Mouse (Mus musculus): Measurements from ENCODE around the gene Btaf1.
"Not testable (repeated sequence)": the region's sequence is repeated elsewhere in the genome, so short reads cannot be mapped to it uniquely, and the experiment has no call there.

Gene Btaf1

GRCm38 (mm10) chr19:36922936-36923335 lies 2.9 kb upstream of the Btaf1 start:
- no peak for DNase-seq (ENCODE audit: low spot score)

GRCm38 (mm10) chr19:36926553-36927236 lies 816 bp downstream of the Btaf1 start:
- no peak for DNase-seq (ENCODE audit: low spot score)

DNA sequence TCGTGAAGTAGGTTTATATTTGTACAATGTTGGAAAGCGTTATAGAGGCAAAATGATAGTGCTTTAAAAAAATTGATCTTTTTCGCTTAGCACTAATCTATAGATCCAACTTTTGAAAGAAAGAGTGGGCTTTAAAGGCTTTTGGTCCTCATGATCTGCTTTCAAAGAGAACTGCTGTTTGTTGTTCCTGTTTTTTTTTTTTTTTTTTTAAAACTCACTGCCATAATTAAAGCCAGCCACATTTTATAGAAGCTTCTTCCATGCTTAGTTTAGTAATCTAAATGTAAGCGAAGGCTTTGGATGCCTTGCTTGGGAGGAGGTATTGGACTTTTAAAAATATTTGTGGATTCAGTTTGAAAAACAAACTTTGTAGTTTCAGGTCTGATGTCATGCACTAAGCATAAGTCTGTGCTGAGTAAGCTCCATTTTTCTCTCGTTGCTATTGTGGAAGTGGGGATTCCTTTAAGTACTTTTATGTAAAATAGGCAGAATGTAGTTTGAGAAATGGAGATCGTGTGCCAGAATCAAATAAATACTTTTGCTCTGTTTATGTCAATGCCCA lies 2.0 kb downstream of the Btaf1 start:
- no peak for DNase-seq (ENCODE audit: low spot score)

GRCm38 (mm10) chr19:36929816-36930215 lies 3.9 kb downstream of the Btaf1 start:
- DNase-seq (ENCODE audit: low spot score): no peak

DNA sequence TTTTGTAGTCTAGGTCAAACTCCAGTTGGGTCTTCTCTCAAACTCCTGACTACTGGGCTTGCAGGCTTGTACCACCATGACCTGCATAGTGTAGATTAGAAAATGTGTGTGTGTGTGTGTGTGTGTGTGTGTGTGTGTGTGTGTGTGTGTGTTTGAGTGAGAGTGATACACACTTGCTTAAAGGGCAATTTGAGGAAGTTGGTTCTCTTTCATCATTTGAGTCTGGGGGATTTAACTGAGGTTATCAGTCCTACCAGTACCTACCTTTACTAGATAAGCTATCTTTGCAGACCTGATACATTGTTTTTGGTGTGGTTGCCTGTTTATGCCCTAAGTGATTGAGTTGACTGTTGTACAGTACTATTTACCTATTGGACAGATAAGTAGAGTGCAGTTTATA lies 6.2 kb downstream of the Btaf1 start:
- no peak for DNase-seq (ENCODE audit: low spot score)

DNA sequence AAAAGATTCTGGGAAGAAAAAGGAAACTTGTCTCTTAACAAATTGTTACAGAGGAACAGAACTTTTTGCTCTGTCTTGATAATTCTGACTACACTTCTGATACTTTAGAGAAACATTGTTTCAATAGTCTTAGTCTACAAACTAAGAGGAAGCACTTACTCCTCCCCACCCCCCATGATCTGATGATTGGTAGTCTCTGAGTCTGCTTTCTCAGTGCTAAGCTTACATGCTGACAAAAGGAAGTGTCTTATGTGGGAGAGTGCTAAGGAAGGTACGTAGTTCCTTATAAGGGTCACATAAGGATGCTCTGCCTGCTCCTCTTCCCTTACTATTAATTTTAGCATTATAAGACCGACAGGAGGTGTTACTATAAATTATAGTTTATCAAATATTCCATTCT lies 6.7 kb downstream of the Btaf1 start:
- no peak for DNase-seq (ENCODE audit: low spot score)

DNA sequence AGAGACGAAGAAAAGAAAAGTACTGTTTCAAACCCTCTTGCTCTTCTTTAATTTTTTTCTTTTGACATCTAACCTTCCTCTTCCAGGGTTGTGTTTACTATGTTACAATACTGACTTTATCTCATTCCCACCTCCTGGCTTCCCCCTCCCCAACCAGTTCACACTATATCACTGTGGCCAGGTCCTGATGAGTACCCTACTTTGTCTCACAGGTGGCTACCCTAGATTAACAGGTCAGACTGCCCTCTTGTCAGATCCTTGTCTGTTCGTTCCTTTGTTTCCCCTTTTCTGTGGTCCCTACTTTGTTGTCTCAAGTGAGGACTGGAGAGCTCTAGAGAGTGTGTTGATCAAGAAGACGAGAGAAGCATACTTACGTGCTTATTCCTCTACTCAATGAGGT lies 10.4 kb downstream of the Btaf1 start:
- no peak for DNase-seq (ENCODE audit: low spot score)

- no peak for DNase-seq (ENCODE audit: low spot score)
Measured at GRCm38 (mm10) chr19:36938008-36938407, 12.1 kb downstream of the Btaf1 start.

- no peak for DNase-seq (ENCODE audit: low spot score)
Measured at GRCm38 (mm10) chr19:36940064-36940463, 14.2 kb downstream of the Btaf1 start.

DNA sequence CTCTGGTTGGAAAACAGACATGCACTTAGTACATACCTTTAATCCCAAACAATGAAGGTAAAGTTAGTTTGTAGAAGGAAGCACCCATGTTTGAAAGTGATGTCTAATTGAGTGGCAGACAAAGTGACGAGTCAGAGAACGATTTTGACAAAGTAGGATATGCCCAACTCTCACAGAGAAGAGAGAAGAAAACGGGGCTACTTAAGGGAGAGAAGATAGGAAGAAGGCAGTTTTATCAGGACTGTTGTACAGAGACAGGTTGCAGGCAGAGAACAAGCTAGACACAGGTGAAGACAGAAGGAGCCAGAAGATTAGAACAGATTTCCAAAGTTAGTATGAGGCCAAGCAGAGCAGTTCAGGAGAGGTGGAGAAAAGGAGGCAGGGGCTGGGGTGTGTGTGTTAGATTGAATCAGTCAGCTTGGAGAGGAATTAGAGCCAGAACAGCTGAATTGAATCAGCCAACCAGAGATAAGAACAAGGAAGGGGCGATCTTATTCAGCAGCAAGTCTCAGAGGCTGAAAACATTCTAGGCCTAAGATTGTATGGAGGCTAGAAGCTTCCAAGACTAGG lies 27.8 kb downstream of the Btaf1 start:
- DNase-seq (ENCODE audit: low spot score): no peak

DNA sequence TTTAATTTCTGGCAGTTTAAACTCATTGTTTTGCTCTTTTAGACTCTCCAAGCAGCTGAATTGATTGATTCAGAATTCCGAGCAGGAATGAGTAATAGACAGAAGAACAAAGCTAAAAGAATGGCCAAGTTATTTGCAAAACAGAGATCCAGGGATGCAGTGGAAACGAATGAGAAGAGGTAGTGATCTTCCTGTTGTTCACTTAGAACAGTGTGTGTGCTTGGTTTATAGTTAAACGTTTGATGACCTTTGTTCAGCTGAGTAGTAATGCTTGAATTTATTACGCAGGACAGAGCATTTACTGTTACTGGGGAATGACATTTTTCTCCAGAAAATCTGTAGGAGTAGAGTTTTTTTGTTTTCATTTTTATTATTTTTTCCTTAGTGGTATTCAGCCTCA lies 32.5 kb downstream of the Btaf1 start:
- DNase-seq (ENCODE audit: low spot score): no peak

- no peak for DNase-seq (ENCODE audit: low spot score)
Measured at GRCm38 (mm10) chr19:36961320-36961719, 35.4 kb downstream of the Btaf1 start.

- not testable (repeated sequence) for DNase-seq (ENCODE audit: low spot score)
Measured at GRCm38 (mm10) chr19:36962544-36963260, 36.8 kb downstream of the Btaf1 start.

DNA sequence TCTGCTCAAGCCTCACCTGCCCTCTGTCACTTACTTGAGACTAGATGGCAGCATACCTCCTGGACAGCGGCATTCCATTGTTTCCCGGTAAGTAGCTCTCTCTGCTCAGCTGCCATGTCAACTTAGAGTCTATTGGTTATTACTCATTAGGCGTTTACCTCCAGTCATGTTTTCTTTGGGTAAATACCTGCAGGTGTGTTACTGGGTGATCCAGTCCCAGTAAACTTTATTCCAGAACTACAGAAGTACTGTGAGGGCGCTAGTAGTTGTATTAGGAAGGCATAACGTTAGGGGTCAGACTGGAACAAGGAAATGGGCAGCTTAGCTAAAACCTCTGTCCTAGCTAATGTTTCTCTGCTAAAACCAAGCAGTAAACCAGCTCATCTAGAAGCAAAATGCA lies 78.7 kb downstream of the Btaf1 start:
- no peak for DNase-seq (ENCODE audit: low spot score)

DNA sequence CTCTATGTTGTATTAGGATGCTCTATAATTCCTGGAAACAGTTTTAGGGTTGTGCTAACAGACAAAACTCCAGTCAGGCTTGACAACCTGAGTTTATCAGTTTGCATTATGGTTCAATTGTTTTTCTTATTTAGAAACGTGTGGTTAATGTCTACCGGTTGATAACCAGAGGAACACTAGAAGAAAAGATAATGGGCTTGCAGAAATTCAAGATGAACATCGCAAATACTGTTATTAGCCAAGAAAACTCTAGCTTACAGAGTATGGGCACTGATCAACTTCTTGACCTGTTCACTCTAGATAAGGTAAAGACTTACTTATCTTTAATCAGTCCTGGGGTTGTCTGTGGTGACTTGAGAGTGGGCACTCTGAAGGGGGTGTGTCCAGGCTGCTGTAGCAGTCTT lies 84.0 kb downstream of the Btaf1 start:
- no peak for DNase-seq (ENCODE audit: low spot score)

DNA sequence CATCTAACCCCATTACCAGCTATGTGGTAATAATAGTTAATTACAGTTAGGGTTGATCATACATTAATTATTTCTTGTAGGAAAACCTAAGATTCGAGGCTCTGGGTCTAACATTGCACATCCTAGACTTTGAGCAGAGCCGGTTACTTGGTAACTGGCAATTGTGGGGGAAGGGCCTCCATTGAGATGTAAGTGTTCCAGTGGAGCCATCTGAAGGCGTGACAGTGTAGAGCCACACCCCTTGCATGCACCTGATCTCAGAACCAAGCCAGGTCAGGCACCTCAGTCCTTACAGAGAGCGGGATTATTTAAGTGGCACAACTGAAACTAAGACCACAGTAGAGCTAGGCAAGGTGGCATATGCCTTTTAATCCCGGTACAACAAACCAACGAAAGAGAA lies 87.6 kb downstream of the Btaf1 start:
- no peak for DNase-seq (ENCODE audit: low spot score)

DNA sequence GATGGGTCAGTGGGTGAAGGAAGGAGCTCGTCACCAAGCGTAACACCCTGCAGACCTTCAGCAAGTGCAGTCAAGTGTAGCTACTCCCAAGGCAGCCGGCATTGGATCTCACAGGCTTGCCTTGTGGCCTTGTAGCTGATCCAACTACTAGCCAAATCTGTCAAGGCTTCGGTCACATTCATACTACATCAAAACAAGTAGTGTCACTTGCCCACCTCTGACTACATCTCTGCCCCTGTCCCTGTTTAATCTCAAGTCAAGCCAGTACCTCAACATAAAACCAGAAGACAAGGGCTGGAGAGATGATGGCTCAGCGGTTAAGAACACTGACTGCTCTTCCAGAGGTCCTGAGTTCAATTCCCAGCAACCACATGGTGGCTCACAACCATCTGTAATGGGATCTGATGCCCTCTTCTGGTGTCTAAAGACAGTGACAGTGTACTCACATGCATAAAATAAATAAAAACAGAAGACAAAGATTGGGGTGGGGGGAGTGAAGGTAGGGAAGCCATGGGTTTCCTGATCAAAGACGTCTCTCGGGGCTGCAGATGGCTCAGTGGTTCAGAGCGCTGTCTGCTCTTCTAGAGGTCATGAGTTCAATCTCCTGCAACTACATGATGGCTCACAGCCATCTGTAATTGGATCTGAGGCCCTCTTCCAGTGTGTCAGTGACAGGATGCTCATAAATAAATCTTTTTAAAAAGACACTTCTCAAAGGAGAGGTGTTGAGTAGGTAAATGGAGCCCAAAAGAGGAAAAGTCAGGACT lies 88.5 kb downstream of the Btaf1 start:
- no peak for DNase-seq (ENCODE audit: low spot score)

DNA sequence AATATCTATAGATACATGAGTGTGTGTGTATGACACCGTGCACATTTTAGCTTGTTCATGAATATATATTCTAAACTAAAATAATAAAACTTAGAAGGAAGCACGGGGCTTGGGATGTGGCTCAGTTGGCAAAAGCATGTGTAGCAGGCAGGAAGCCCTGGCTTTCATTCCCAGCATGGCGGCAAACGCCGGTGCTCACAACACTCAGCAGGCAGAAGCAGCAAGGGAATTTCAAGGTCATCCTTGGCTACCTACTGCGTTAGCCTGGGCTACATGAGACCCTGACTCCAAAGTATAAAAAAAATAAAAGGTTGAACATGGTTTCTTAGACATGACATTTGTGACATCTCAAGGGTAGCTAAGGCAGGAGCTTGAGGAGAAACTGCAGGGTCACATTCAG lies 91.0 kb downstream of the Btaf1 start:
- DNase-seq (ENCODE audit: low spot score): no peak

GRCm38 (mm10) chr19:37018411-37018810 lies 92.5 kb downstream of the Btaf1 start:
- DNase-seq (ENCODE audit: low spot score): peak; percentile 88

DNA sequence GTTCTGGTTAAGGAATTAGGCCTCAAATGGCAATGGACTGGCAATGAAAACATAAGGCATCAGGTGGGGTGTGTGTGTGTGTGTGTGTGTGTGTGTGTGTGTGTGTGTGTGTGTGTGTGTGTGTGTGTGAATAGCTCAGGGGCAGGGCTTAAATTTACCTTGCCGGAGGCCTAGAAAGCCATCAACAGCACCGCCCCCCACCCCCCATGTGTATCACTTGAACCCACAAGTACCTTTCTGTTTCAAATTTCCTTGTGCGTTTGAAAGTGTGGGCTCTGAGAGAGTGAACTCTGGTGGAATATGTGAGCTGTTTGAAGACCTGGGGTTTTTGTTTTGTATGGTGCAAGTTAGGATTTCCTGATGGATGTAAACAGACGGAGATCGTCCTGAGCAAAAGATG lies 93.1 kb downstream of the Btaf1 start:
- DNase-seq (ENCODE audit: low spot score): no peak

GRCm38 (mm10) chr19:37020531-37020930 lies 94.7 kb downstream of the Btaf1 start:
- no peak for DNase-seq (ENCODE audit: low spot score)

DNA sequence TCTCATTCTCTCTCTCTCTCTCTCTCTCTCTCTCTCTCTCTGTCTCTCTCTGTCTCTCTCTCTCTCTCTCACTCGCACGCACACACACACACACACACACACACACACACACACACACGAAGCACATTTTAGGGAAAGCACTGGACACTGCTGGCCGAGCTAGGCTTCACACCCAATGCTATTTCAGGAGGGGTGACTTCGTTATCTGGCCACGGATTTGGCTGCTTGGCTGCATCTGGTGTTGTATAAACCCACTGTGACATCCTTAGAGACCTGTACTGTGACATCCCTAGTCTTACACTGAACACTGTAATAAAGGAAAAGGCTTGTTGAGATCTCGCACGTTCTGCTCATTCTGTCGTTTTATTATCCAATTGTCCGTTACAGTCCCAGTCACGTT lies 95.1 kb downstream of the Btaf1 start:
- DNase-seq (ENCODE audit: low spot score): no peak
